Mouse (Mus musculus): ENCODE measurements at regions not wholly inside any gene's neighbourhood (a gene's known extent, or its start where the extent isn't known, plus 50 kb on each side); places are given as distances from the start of the nearest gene placed in this dataset.
A peak's percentile ranks its signal among the peaks of the same experiment; 100 is the strongest.

DNA sequence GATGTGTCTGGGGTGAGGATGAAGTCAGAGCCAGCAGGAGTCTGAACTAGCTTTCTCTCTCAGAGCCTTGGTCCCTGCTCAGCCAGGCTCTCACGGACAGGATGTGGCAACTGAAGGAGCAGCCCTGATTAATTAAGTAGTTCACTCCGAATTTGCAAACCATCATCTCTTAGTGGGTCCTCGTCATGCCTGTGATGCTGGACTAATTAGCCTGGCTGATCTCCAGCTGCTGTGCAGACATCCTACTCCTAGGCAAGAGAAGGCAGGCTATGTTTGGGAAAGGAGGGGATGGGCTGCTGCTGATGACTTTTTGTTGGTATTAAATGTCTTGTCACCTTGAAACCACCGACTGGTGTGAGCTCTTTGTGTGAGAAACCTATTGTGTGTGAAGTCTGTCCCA lies 487.1 kb downstream of the Med13l start:
- ATAC-seq (replicated peaks; ENCODE audit: low FRiP score), result no peak
- Histone ChIP-seq H3K9ac (no peak overlapping the region), H3K9me3 (replicated peaks) (no peaks in the 10 kb centered on the region), H3K4me2 (no peak overlapping the region), H3K27ac (no peak overlapping the region), H3K36me3 (no peaks in the 10 kb centered on the region), H3K4me3 (replicated peaks) (no peak overlapping the region), H3K4me1 (peaks cover 6% of the 10 kb centered on the region), H3K27me3 (no peaks in the 10 kb centered on the region)
- WGBS, result 42% methylated on average over 4 of the region's 4 CpGs

DNA sequence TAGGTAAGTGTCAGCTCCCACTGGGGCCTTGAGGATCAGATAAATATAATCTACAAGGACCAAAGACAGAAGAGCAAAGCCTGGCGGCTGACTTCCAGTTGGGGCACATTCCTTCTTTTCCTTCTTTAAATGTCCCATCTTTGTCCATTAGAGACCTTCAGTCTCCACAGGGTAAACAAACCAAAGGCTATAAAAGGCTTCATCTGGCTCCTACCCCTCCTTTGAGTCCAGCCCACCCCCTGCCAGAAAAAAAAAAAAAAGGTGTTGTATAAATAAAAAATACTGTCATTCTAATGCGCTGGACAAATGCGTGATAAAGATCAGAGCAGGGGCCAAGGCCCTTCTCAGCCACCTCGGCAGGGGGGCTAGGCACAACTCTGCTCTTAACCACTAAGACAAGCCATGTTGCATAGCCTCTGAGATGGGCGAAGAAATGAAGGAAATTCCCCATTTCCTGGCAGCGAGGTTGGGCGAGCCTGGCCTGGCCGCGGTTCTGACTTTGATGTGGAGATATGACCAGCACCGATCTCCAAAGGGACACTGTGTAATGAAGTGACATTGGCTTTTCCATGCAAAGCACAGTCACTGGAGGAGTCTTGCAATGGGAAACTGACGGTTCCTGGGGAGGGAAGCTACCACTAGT lies 492.0 kb downstream of the Med13l start:
- Histone ChIP-seq H3K36me3 (no peaks in the 10 kb centered on the region), H3K9ac (no peak overlapping the region), H3K4me1 (peaks cover 12% of the 10 kb centered on the region), H3K27ac (no peak overlapping the region), H3K4me3 (replicated peaks) (no peak overlapping the region), H3K4me2 (no peak overlapping the region), H3K27me3 (peaks cover 15% of the 10 kb centered on the region), H3K9me3 (replicated peaks) (no peaks in the 10 kb centered on the region)
- 22% methylated on average over 11 of the region's 11 CpGs for WGBS
- no peak for ATAC-seq (replicated peaks; ENCODE audit: low FRiP score)

- ATAC-seq (replicated peaks; ENCODE audit: low FRiP score), result no peak
Observed at GRCm38 (mm10) chr5:119053738-119054137, 493.3 kb downstream of the Med13l start.

DNA sequence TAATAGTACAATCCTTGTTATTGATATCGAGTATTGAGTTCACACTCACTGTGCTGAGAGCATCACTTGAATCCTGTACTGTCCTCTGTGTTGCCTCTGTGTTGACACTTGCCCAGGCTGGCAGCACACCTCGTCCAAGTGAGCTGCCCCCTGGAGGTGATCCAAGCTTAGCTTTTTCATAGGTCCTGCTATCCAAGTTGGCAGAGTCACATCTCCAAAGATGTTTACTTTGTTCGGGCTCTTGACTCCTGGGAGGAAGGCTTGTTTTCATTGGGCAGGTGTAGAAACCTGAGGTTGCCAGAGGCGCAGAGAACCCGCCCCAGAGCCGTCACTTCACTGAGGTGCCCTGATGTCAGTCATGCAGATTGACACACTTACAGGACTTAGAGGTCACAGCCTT lies 493.9 kb downstream of the Med13l start:
- ATAC-seq (replicated peaks; ENCODE audit: low FRiP score), result no peak
- Histone ChIP-seq H3K9me3 (replicated peaks) (no peaks in the 10 kb centered on the region), H3K4me3 (replicated peaks) (no peak overlapping the region), H3K9ac (no peak overlapping the region), H3K36me3 (no peaks in the 10 kb centered on the region), H3K4me1 (peaks cover 26% of the 10 kb centered on the region), H3K27me3 (peaks cover 15% of the 10 kb centered on the region), H3K27ac (no peak overlapping the region), H3K4me2 (no peak overlapping the region)
- 67% methylated on average over 6 of the region's 6 CpGs for WGBS

More at GRCm38 (mm10) chr5:119053738-119054137, 493.3 kb downstream of the Med13l start:
- H3K36me3 ChIP-seq, result no peaks in the 10 kb centered on the region
- no peak overlapping the region for H3K4me3 ChIP-seq (replicated peaks)
- no peaks in the 10 kb centered on the region for H3K9me3 ChIP-seq (replicated peaks)
- H3K27me3 ChIP-seq, result peaks cover 15% of the 10 kb centered on the region
- H3K9ac ChIP-seq, result no peak overlapping the region
- peaks cover 22% of the 10 kb centered on the region for H3K4me1 ChIP-seq
- 89% methylated on average over 8 of the region's 8 CpGs for WGBS
- H3K27ac ChIP-seq, result no peak overlapping the region
- no peak overlapping the region for H3K4me2 ChIP-seq

DNA sequence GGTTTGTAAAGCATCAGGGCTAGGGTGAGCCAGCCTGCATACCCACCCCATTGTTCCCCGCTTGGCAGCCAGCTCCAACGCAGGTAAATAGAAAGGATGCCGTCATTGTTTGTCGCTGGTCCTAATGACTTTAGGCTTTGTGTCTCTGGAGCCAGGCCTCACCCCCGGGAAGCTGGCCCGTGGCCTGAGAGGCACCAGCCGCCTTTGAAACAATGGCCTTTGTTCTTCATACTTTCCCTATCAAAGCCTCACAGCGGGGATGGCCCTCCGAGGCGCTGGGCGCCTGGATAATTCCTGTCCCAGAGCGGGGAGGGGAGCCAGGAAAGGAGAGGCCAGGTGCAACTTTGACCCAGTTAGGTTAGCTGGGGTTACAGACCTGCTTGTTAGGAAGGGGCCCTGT lies 495.0 kb downstream of the Med13l start:
- Histone ChIP-seq H3K4me1 (peaks cover 31% of the 10 kb centered on the region), H3K4me3 (replicated peaks) (no peak overlapping the region), H3K9ac (no peak overlapping the region), H3K36me3 (no peaks in the 10 kb centered on the region), H3K9me3 (replicated peaks) (no peaks in the 10 kb centered on the region), H3K27me3 (peaks cover 15% of the 10 kb centered on the region), H3K4me2 (no peak overlapping the region), H3K27ac (no peak overlapping the region)
- 18% methylated on average over 12 of the region's 12 CpGs for WGBS
- no peak for ATAC-seq (replicated peaks; ENCODE audit: low FRiP score)

DNA sequence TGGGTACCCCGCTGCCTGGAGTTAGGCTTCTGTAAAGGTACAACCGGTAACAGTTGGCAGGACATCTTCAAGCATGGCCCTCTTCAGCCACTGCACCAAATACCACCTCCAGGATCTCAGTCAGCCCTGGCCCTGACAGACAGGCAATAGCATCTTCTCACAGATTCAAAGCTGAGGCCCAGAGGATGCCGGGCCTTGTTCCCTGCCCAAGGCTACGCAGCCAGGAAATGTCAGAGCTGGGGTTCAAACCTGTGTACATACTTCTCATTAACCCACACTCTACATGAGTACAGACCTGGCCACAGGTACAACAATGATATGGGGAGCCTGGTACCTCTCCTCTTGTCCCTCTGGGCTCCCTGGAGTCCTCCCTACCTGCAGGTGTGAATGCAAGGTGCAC lies 497.3 kb downstream of the Med13l start:
- no peak overlapping the region for H3K9ac ChIP-seq
- WGBS, result 82% methylated on average over 4 of the region's 4 CpGs
- H3K36me3 ChIP-seq, result no peaks in the 10 kb centered on the region
- H3K4me2 ChIP-seq, result no peak overlapping the region
- H3K27me3 ChIP-seq, result peaks cover 15% of the 10 kb centered on the region
- peak overlapping the region; percentile 63 for H3K27ac ChIP-seq
- ATAC-seq (replicated peaks; ENCODE audit: low FRiP score), result no peak
- no peak overlapping the region for H3K4me3 ChIP-seq (replicated peaks)
- peaks cover 23% of the 10 kb centered on the region for H3K4me1 ChIP-seq
- no peaks in the 10 kb centered on the region for H3K9me3 ChIP-seq (replicated peaks)

- Histone ChIP-seq H3K27me3 (peaks cover 15% of the 10 kb centered on the region), H3K27ac (peak overlapping the region; percentile 66), H3K4me3 (replicated peaks) (no peak overlapping the region), H3K4me2 (no peak overlapping the region), H3K9me3 (replicated peaks) (no peaks in the 10 kb centered on the region), H3K4me1 (peaks cover 22% of the 10 kb centered on the region), H3K9ac (no peak overlapping the region), H3K36me3 (no peaks in the 10 kb centered on the region)
- ATAC-seq (replicated peaks; ENCODE audit: low FRiP score), result 0 out of 2 replicates have a peak, but pooled peaks have one; percentile 43
- 36% methylated on average over 10 of the region's 10 CpGs for WGBS
Observed at GRCm38 (mm10) chr5:119058231-119058851, 497.9 kb downstream of the Med13l start.

DNA sequence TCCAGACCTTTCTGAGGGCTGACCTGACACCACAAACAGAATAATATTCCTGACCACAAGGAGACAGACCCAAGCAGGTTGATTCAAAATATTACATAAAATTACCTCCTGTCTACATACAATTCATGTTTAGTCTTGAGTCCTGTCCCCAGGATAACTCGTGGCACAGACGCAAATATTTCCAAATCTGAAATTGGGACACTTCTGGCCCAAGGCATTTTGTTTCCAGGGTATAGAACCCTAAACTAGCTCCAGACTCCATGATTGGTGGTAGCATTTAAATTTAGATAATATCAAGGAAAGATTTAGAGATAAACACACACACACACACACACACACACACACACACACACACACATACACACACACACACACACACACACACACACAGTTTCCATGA lies 498.7 kb downstream of the Med13l start:
- Histone ChIP-seq H3K36me3 (no peaks in the 10 kb centered on the region), H3K4me2 (no peak overlapping the region), H3K9ac (no peak overlapping the region), H3K27me3 (peaks cover 9% of the 10 kb centered on the region), H3K4me1 (peaks cover 22% of the 10 kb centered on the region), H3K27ac (peak overlapping the region; percentile 66), H3K4me3 (replicated peaks) (no peak overlapping the region), H3K9me3 (replicated peaks) (no peaks in the 10 kb centered on the region)
- WGBS, result 76% methylated on average over 2 of the region's 2 CpGs
- no peak for ATAC-seq (replicated peaks; ENCODE audit: low FRiP score)

DNA sequence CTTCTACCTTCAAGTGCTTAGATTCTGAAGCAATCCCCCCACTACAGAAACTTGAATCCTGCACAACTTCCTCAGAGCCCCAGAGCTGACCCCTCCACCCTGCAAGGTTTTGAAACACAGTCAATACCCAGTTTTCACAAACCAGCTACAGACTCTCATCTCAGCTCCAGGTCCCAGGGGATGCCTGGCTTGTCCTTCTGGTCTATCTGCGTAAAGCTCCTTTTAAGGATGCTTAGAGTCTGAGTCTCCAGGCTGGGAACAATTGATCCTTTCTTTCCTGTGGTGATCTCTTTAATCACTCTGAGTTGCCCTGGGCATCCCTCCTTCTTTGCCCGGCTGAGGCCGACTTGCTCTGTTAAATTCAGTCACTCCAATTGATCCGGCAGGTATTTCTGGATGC lies 500.4 kb downstream of the Med13l start:
- WGBS, result 64% methylated on average over 4 of the region's 4 CpGs
- Histone ChIP-seq H3K4me2 (no peak overlapping the region), H3K27ac (no peak overlapping the region), H3K4me3 (replicated peaks) (no peak overlapping the region), H3K9me3 (replicated peaks) (no peaks in the 10 kb centered on the region), H3K4me1 (peaks cover 19% of the 10 kb centered on the region), H3K27me3 (0 out of 2 replicates have a peak, but pooled peaks cover 5% of the 10 kb centered on the region), H3K9ac (no peak overlapping the region), H3K36me3 (no peaks in the 10 kb centered on the region)
- no peak for ATAC-seq (replicated peaks; ENCODE audit: low FRiP score)

GRCm38 (mm10) chr5:119062478-119062877 lies 502.0 kb downstream of the Med13l start:
- H3K4me1 ChIP-seq, result peaks cover 19% of the 10 kb centered on the region
- H3K9ac ChIP-seq, result no peak overlapping the region
- no peaks in the 10 kb centered on the region for H3K27me3 ChIP-seq
- no peak overlapping the region for H3K27ac ChIP-seq
- no peak overlapping the region for H3K4me3 ChIP-seq (replicated peaks)
- WGBS, result 92% methylated on average over 11 of the region's 11 CpGs
- H3K36me3 ChIP-seq, result no peaks in the 10 kb centered on the region
- no peak overlapping the region for H3K4me2 ChIP-seq
- no peak for ATAC-seq (replicated peaks; ENCODE audit: low FRiP score)
- H3K9me3 ChIP-seq (replicated peaks), result no peaks in the 10 kb centered on the region

- no peak for ATAC-seq (replicated peaks; ENCODE audit: low FRiP score)
- Histone ChIP-seq H3K9me3 (replicated peaks) (no peaks in the 10 kb centered on the region), H3K4me1 (no peaks in the 10 kb centered on the region), H3K9ac (no peak overlapping the region), H3K27me3 (peaks cover 5% of the 10 kb centered on the region; the same call in 1 of the 2 replicates), H3K36me3 (no peaks in the 10 kb centered on the region), H3K4me2 (no peak overlapping the region), H3K4me3 (replicated peaks) (no peak overlapping the region), H3K27ac (no peak overlapping the region)
- 82% methylated on average over 6 of the region's 6 CpGs for WGBS
Observed at GRCm38 (mm10) chr5:119066666-119067065, 506.2 kb downstream of the Med13l start.

- H3K27me3 ChIP-seq, result peaks cover 5% of the 10 kb centered on the region; the same call in 1 of the 2 replicates
- ATAC-seq (replicated peaks; ENCODE audit: low FRiP score), result no peak
- no peaks in the 10 kb centered on the region for H3K4me1 ChIP-seq
- no peaks in the 10 kb centered on the region for H3K36me3 ChIP-seq
- no peaks in the 10 kb centered on the region for H3K9me3 ChIP-seq (replicated peaks)
- no peak overlapping the region for H3K9ac ChIP-seq
- H3K27ac ChIP-seq, result no peak overlapping the region
- no peak overlapping the region for H3K4me2 ChIP-seq
- 70% methylated on average over 10 of the region's 10 CpGs for WGBS
- H3K4me3 ChIP-seq (replicated peaks), result no peak overlapping the region
Observed at GRCm38 (mm10) chr5:119069765-119070333, 509.4 kb downstream of the Med13l start.
